Mouse (Mus musculus): Measurements from ENCODE around the gene Usp35.

The Usp35 gene

GRCm38 (mm10) chr7:97331726-97332666 lies at the start of gene Usp35, which contains the start of gene Kctd21:
Gene Usp35, minus strand, starts transcription at chr7:97332020.
Gene Kctd21, plus strand, starts transcription at chr7:97332327.
- peak; percentile 95 for DNase-seq (ENCODE audit: low read depth)

DNA sequence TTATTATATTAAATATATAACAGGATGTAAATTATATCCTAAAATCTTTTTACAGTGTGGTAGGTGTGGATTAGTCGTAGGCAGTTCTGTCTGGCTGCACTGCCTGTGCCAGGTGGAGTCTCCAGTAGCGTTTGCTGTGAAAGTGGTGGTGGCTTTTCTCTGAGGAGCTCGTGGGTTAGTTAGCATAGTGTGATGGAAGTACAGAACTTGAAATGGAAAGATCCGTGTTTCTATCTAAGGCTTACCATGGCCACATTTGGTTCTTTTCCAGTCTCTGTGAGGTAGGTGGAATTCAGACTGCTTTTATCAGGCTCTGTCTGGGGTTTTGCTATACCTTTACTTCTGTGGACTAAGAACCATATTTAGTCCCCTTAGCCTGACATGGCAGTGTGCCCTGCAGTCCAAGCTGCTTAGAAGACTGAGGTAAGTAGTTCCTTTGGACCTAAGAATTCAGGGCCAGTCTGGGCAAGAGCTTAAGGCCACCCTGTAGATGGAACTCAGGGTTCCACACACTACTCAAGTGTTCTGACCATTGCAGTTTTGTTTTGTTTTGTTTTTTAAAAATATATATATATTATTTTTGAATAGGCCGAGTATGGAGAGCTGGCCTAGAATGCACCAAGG lies 48.8 kb upstream of the Usp35 start:
- no peak for DNase-seq (ENCODE audit: low read depth)

DNA sequence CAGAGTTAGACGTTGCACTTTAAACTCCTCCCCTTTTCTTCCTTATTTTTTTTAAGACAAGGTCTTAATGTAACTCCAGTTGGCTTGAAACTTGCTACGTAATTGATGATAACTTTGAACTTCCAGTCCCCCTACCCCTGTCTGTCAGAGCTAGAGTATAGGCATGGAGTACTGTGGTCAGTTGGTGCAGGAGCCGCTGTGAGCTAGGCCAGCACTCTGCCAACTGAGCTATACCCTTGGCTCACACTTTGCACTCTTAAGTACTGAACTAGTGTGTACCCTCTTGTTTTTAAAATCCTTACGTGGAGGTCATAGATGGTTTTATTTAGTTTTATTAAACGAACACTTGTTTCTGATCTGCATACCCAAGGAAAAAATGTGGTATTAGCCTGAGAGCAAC lies 47.5 kb upstream of the Usp35 start:
- DNase-seq (ENCODE audit: low read depth) = no peak

- no peak for DNase-seq (ENCODE audit: low read depth)
These were observed 44.1 kb upstream of the Usp35 start for GRCm38 (mm10) chr7:97375906-97376305.

- no peak for DNase-seq (ENCODE audit: low read depth)
These were observed 43.3 kb upstream of the Usp35 start for GRCm38 (mm10) chr7:97375101-97375500.

- DNase-seq (ENCODE audit: low read depth) = no peak
These were observed 34.1 kb upstream of the Usp35 start for GRCm38 (mm10) chr7:97365887-97366286.

- peak; percentile 67 for DNase-seq (ENCODE audit: low read depth)
These were observed 29.6 kb upstream of the Usp35 start for GRCm38 (mm10) chr7:97361467-97361866.

DNA sequence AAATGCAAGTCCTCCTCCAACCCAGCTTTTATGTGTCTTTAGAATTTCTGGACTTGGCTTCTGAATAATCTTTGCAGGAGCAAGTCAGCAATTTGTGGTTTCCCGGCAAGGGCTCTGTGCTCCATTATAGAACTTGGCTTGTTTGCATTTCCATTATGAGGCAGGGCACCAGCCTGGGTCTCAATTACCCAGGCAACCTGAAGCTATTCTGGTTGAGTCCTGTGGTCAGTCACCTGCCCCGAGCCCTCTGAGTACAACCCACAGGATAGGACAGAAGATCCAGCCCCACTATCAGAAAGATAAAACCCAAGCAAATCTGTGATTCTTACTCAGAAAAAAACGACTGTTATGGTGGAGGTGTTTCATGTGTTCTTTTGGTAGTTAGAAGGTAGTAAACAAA lies 29.1 kb upstream of the Usp35 start:
- DNase-seq (ENCODE audit: low read depth) = no peak

DNA sequence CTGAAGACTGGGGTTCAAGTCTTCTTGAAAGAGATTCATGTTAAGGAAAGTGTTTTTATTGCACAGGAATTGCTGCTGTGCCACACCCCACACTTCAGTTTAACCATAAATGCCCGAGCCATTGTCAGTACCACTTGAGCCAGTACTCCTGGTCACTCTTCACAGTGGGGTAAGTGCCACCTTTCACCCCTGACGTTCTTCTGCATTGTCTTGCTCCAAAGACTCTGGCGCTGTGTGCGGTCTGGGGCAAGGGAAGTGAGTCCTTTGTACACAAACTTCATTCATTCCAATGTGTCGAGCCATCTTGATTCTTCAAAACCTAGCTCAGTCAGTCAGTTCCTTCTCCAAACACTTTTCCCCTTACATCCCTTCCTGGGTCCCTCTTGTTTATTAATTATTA lies 28.3 kb upstream of the Usp35 start:
- no peak for DNase-seq (ENCODE audit: low read depth)

DNA sequence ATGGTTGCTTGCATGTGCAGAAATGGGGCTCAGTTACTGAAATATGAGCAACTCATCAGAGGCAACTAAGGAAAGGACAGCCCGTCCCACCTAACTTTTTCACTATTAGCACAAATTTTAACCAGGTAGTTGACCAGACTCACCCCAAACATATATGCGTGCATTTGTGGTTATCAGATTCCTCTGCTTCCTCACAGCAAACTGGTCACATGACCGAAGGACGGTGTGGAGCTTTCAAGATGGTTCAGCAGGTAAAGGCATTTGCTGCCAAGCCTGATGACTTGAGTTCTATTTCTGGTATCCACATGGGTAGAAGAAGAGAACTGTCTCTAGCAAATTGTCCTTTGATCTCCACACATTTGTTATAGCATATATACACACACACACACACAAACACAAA lies 26.5 kb upstream of the Usp35 start:
- no peak for DNase-seq (ENCODE audit: low read depth)

- no peak for DNase-seq (ENCODE audit: low read depth)
These were observed 26.0 kb upstream of the Usp35 start for GRCm38 (mm10) chr7:97357840-97358239.

- DNase-seq (ENCODE audit: low read depth) = no peak
These were observed 25.1 kb upstream of the Usp35 start for GRCm38 (mm10) chr7:97356875-97357276.

GRCm38 (mm10) chr7:97356253-97356652 lies 24.4 kb upstream of the Usp35 start:
- DNase-seq (ENCODE audit: low read depth) = no peak

- DNase-seq (ENCODE audit: low read depth) = no peak
These were observed 23.4 kb upstream of the Usp35 start for GRCm38 (mm10) chr7:97355068-97355841.

DNA sequence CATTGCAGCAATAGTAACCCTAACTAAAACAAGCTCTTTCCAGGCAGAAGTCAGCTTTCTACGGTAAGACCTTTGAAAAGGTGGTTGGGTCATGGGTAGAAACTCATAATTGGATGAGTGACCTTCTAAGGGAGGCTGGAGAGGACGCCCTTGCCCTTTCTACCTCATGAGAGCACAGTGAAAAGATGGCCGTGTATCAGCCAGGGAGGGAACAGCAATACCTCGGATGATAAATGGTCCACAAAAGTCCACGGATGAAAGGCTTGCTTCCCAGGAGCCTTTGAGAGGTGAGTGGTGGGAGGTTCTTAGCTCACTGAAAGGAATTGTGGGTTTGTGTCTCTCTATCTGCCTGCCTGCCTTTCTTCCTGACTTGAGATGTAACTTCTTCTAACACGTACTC lies 21.5 kb upstream of the Usp35 start:
- no peak for DNase-seq (ENCODE audit: low read depth)

DNA sequence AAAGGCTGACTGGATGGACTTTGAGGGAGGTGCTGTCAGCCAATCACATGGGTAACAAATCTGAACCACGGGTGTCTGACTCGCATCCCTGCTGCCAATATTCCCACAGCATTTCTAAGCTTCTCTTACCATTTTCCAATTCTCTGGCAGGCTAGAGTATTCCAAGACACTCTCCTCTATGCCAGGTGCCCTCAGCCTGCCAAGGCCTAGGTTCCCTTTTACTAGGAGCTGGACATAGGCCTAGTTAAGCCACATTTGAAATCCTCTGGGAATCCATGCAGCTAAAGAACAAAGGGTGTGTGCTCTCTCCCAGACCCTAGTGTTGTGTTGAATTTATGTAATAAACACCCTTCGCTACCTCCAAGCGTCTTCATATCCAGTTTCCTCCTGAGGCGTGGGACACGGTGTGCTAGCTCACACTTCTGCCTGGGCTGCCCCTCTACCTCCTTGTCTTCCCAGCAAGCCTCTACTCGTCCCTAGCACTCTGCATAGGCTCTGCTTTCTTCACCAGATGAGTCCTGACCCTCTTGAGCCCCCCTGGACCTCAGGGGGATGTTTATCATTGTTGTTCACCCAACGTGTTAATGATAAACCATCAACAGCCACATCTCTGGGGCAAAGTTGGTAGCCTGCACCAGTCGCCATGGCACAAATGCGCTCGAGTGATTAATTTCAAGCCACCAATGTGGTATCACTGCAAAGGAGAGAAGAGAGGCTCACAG lies 20.1 kb upstream of the Usp35 start:
- DNase-seq (ENCODE audit: low read depth) = no peak

DNA sequence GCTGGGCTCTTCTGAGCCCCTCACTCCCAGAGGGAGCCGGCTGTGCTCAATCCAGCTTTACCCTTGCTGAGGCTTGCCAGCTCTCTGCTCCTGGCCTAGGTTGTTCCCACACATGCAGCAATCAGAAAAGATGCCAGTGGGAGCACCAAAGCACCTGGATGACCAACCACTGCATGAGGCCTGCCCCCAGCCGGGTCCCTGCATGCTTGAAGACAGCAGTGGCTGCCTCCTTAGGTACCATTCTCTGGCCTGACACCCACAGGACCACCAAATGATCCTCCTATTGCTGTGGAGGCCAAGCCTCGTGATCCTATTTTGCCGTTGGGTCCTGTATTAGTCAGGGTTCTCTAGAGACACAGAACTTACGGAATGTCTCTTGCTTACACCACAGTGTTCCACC lies 19.1 kb upstream of the Usp35 start:
- DNase-seq (ENCODE audit: low read depth) = no peak

- DNase-seq (ENCODE audit: low read depth) = no peak
These were observed 17.6 kb upstream of the Usp35 start for GRCm38 (mm10) chr7:97349438-97349837.

GRCm38 (mm10) chr7:97348836-97349235 lies 17.0 kb upstream of the Usp35 start:
- DNase-seq (ENCODE audit: low read depth) = no peak

DNA sequence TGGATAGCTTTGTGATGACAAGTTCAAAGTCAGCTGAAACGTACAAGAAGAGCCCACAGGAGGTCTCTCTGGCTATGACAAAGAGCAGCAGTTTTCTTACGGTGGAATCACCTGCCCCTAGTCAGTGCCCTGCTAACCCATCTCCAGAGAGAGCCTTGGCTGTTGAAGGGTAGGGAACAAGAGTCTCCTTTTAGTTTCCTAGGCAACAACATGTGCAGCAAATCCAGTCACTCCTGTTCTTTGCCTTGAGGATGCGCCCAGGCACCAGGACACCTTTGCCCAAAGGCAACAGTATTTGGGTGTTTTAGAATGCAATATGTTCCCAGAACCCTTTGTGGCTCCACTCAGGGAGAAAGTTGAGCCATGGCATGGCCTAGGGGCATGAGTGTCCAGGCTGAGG lies 16.5 kb upstream of the Usp35 start:
- DNase-seq (ENCODE audit: low read depth) = no peak

DNA sequence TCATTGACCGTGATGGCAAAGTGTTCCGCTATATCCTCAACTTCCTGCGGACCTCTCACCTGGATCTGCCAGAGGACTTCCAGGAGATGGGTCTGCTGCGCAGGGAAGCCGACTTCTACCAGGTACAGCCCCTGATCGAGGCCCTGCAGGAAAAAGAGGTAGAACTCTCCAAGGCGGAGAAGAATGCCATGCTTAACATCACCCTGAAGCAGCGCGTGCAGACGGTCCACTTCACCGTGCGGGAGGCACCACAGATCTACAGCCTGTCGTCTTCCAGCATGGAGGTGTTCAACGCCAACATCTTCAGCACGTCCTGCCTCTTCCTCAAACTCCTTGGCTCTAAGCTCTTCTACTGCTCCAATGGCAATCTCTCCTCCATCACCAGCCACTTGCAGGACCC lies 15.6 kb upstream of the Usp35 start:
- no peak for DNase-seq (ENCODE audit: low read depth)

DNA sequence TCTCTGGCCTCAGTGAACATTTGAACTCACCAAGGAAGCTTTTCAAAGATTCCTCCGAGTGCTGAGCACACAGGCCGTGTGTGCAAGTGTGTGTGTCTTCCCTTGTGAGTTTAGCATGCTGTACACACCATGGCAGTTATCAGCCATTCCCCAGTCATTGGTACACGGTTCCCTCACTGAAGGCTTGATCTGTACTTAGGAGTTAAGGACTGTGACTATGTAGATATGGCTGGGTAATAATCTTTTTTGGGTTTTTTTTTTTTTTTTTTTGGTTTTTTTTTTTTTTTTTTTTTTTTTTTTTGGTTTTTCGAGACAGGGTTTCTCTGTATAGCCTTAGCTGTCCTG lies 15.0 kb upstream of the Usp35 start:
- DNase-seq (ENCODE audit: low read depth) = no peak
